Mouse (Mus musculus) E14TG2a.4 (cell line): ENCODE measurements around the gene Rsc1a1.

Experiments used
- CTCF ChIP-seq: conservative IDR thresholded peaks from 2 replicates; pipeline ENCODE4 v1.5.1; 2014; ENCODE audit warnings: low read length
- NANOG ChIP-seq: IDR thresholded peaks from 2 replicates; pipeline ENCODE4 v1.6.1; 2014; ENCODE audit warnings: borderline replicate concordance, low read length, mixed read lengths

- TF ChIP-seq CTCF, result no peak
- no peak for TF ChIP-seq NANOG
Observed at GRCm38 (mm10) chr4:141682706-141683230, 2.6 kb downstream of the Rsc1a1 start.
